Mouse (Mus musculus) neural tube, embryonic 11.5 days (tissue): ENCODE measurements around the gene Apopt1. TPM values are rescaled to one million over a fixed set of nuclear protein-coding genes. Genes with fewer than 3 reads are reported as not detected.

Experiments used
- ATAC-seq: fragments of 200-750 bp; cut with Nextera tagmentation; 2 replicates; pipeline ENCODE4 v1.8.0; 2017; ENCODE audit warnings: moderate number of reproducible peaks, mild to moderate bottlenecking, moderate TSS enrichment, moderate library complexity; ENCODE audit not compliant: insufficient read depth, low FRiP score, low TSS enrichment
- DNase-seq: peaks from one replicate; pipeline ENCODE4 v3.0.0-alpha.2; 2015; ENCODE audit warnings: low spot score
- H3K27ac ChIP-seq: fragments of 300-500 bp; sonication (generic); 2 replicates; pipeline ENCODE4 v1.5.1; 2014; ENCODE audit warnings: low read depth, mild to moderate bottlenecking, low read length
- H3K27me3 ChIP-seq: fragments of 300-500 bp; sonication (generic); 2 replicates; pipeline ENCODE4 v1.6.1; 2014; ENCODE audit warnings: mild to moderate bottlenecking, low read length, mixed read lengths; ENCODE audit not compliant: control insufficient read depth, insufficient read depth
- H3K36me3 ChIP-seq: fragments of 300-500 bp; sonication (generic); 2 replicates; pipeline ENCODE4 v1.6.1; 2014; ENCODE audit warnings: mild to moderate bottlenecking, low read length, moderate library complexity, mixed read lengths; ENCODE audit not compliant: control insufficient read depth, insufficient read depth
- H3K4me1 ChIP-seq: fragments of 300-500 bp; sonication (generic); 2 replicates; pipeline ENCODE4 v1.6.1; 2014; ENCODE audit warnings: low read length, mixed read lengths; ENCODE audit not compliant: control insufficient read depth, insufficient read depth
- H3K4me2 ChIP-seq: fragments of 300-500 bp; sonication (generic); 2 replicates; pipeline ENCODE4 v1.6.1; 2014; ENCODE audit warnings: low read depth, mild to moderate bottlenecking, moderate library complexity
- H3K4me3 ChIP-seq: fragments of 300-500 bp; sonication (generic); 2 replicates; pipeline ENCODE4 v1.5.1; 2014; ENCODE audit warnings: low read depth, low read length
- H3K9ac ChIP-seq: fragments of 300-500 bp; sonication (generic); 2 replicates; pipeline ENCODE4 v1.6.1; 2014; ENCODE audit warnings: mild to moderate bottlenecking, low read length
- H3K9me3 ChIP-seq: fragments of 300-500 bp; sonication (generic); 2 replicates; pipeline ENCODE4 v1.6.1; 2016; ENCODE audit warnings: low read length; ENCODE audit not compliant: control insufficient read depth
- WGBS: fragments of 180-500 bp; shearing (Covaris S2); extraction: QIAGEN DNeasy Blood & Tissue Kit; methylation state at CpG from one replicate; pipeline ENCODE4 v1.1.7; 2014; 5-methylcytosine and 5-hydroxymethylcytosine counted together
- polyA plus RNA-seq: library from polyadenylated mRNA; unstranded; fragments of >200 nt; fragmentation: Nextera tagmentation; extraction: Ambion mirVana; gene quantifications from 2 replicates; pipeline ENCODE4 v1.2.1, GENCODE M21; 2014

Gene Apopt1
- polyA plus RNA-seq, 1 experiment from 2014 or later, result 53.4 TPM

- Histone ChIP-seq H3K36me3 (peaks cover 38% of the 10 kb centered on the region), H3K9ac (no peak overlapping the region)
- no peak for ATAC-seq
Observed at GRCm38 (mm10) chr12:111774845-111775244, 61.8 kb downstream of the Apopt1 start.

GRCm38 (mm10) chr12:111777919-111778318, 64.9 kb downstream of the Apopt1 start:
- no peaks in the 10 kb centered on the region for H3K27me3 ChIP-seq
- no peak overlapping the region for H3K4me2 ChIP-seq
- ATAC-seq (no peak), DNase-seq (no peak)
- no peaks in the 10 kb centered on the region for H3K9me3 ChIP-seq
- H3K36me3 ChIP-seq, result peaks cover 36% of the 10 kb centered on the region
- no peak overlapping the region for H3K4me3 ChIP-seq
- no peak overlapping the region for H3K9ac ChIP-seq
- H3K4me1 ChIP-seq, result no peaks in the 10 kb centered on the region
- H3K27ac ChIP-seq, result no peak overlapping the region
- WGBS, result 92% methylated on average over 13 of the region's 13 CpGs

More at GRCm38 (mm10) chr12:111774845-111775244, 61.8 kb downstream of the Apopt1 start:
- DNase-seq, result no peak
- no peak overlapping the region for H3K27ac ChIP-seq
- H3K9me3 ChIP-seq, result no peaks in the 10 kb centered on the region
- no peaks in the 10 kb centered on the region for H3K27me3 ChIP-seq
- H3K4me2 ChIP-seq, result no peak overlapping the region
- no peaks in the 10 kb centered on the region for H3K4me1 ChIP-seq
- H3K4me3 ChIP-seq, result no peak overlapping the region
- 76% methylated on average over 15 of the region's 15 CpGs for WGBS

GRCm38 (mm10) chr12:111779544-111779943, 66.5 kb downstream of the Apopt1 start:
- Histone ChIP-seq H3K27me3 (no peaks in the 10 kb centered on the region), H3K36me3 (peaks cover 35% of the 10 kb centered on the region), H3K4me1 (no peaks in the 10 kb centered on the region), H3K9ac (no peak overlapping the region), H3K4me3 (no peak overlapping the region), H3K9me3 (no peaks in the 10 kb centered on the region), H3K27ac (no peak overlapping the region), H3K4me2 (no peak overlapping the region)
- no peak for DNase-seq
- no peak for ATAC-seq
- 100% methylated on average over 1 of the region's 1 CpGs for WGBS

GRCm38 (mm10) chr12:111785174-111785573, 72.1 kb downstream of the Apopt1 start:
- H3K27ac ChIP-seq, result no peak overlapping the region
- H3K4me3 ChIP-seq, result no peak overlapping the region
- ATAC-seq, result no peak
- no peak overlapping the region for H3K9ac ChIP-seq
- H3K27me3 ChIP-seq, result no peaks in the 10 kb centered on the region
- DNase-seq, result no peak
- no peaks in the 10 kb centered on the region for H3K9me3 ChIP-seq
- 71% methylated on average over 15 of the region's 15 CpGs for WGBS
- no peaks in the 10 kb centered on the region for H3K4me1 ChIP-seq
- H3K36me3 ChIP-seq, result peaks cover 33% of the 10 kb centered on the region
- H3K4me2 ChIP-seq, result no peak overlapping the region

GRCm38 (mm10) chr12:111787015-111787414, 74.0 kb downstream of the Apopt1 start:
- H3K36me3 ChIP-seq, result peaks cover 33% of the 10 kb centered on the region

GRCm38 (mm10) chr12:111790090-111790489, 77.0 kb downstream of the Apopt1 start:
- no peaks in the 10 kb centered on the region for H3K9me3 ChIP-seq
- peaks cover 36% of the 10 kb centered on the region for H3K36me3 ChIP-seq
- H3K27me3 ChIP-seq, result no peaks in the 10 kb centered on the region
- H3K4me2 ChIP-seq, result no peak overlapping the region
- H3K27ac ChIP-seq, result no peak overlapping the region
- DNase-seq (no peak), ATAC-seq (no peak)
- WGBS, result 95% methylated on average over 5 of the region's 5 CpGs
- H3K4me3 ChIP-seq, result no peak overlapping the region
- H3K9ac ChIP-seq, result no peak overlapping the region
- H3K4me1 ChIP-seq, result no peaks in the 10 kb centered on the region

More at GRCm38 (mm10) chr12:111787015-111787414, 74.0 kb downstream of the Apopt1 start:
- no peak for DNase-seq
- Histone ChIP-seq H3K27me3 (no peaks in the 10 kb centered on the region), H3K27ac (no peak overlapping the region), H3K4me2 (no peak overlapping the region), H3K9me3 (no peaks in the 10 kb centered on the region), H3K9ac (no peak overlapping the region), H3K4me3 (no peak overlapping the region), H3K4me1 (no peaks in the 10 kb centered on the region)
- 93% methylated on average over 6 of the region's 6 CpGs for WGBS
- ATAC-seq, result no peak

- peaks cover 36% of the 10 kb centered on the region for H3K36me3 ChIP-seq
- WGBS, result 93% methylated on average over 7 of the region's 7 CpGs
Observed at GRCm38 (mm10) chr12:111790631-111791030, 77.6 kb downstream of the Apopt1 start.

GRCm38 (mm10) chr12:111791474-111792104, 78.5 kb downstream of the Apopt1 start:
- H3K9ac ChIP-seq, result no peak overlapping the region
- H3K27me3 ChIP-seq, result no peaks in the 10 kb centered on the region
- H3K27ac ChIP-seq, result no peak overlapping the region
- peaks cover 34% of the 10 kb centered on the region for H3K36me3 ChIP-seq
- ATAC-seq (no peak), DNase-seq (no peak)
- no peak overlapping the region for H3K4me2 ChIP-seq
- H3K4me1 ChIP-seq, result no peaks in the 10 kb centered on the region
- WGBS, result 90% methylated on average over 13 of the region's 13 CpGs
- no peaks in the 10 kb centered on the region for H3K9me3 ChIP-seq
- H3K4me3 ChIP-seq, result no peak overlapping the region

More at GRCm38 (mm10) chr12:111790631-111791030, 77.6 kb downstream of the Apopt1 start:
- ATAC-seq (no peak), DNase-seq (no peak)
- no peaks in the 10 kb centered on the region for H3K9me3 ChIP-seq
- no peak overlapping the region for H3K27ac ChIP-seq
- H3K4me2 ChIP-seq, result no peak overlapping the region
- no peak overlapping the region for H3K4me3 ChIP-seq
- H3K4me1 ChIP-seq, result no peaks in the 10 kb centered on the region
- H3K9ac ChIP-seq, result no peak overlapping the region
- H3K27me3 ChIP-seq, result no peaks in the 10 kb centered on the region

- H3K36me3 ChIP-seq, result peaks cover 19% of the 10 kb centered on the region
- no peak overlapping the region for H3K4me2 ChIP-seq
- H3K27me3 ChIP-seq, result no peaks in the 10 kb centered on the region
- 82% methylated on average over 20 of the region's 22 CpGs for WGBS
- no peaks in the 10 kb centered on the region for H3K4me1 ChIP-seq
- ATAC-seq (no peak), DNase-seq (no peak)
- H3K27ac ChIP-seq, result no peak overlapping the region
- no peaks in the 10 kb centered on the region for H3K9me3 ChIP-seq
- H3K4me3 ChIP-seq, result no peak overlapping the region
- no peak overlapping the region for H3K9ac ChIP-seq
Observed at GRCm38 (mm10) chr12:111794102-111794501, 81.0 kb downstream of the Apopt1 start.
